Mouse (Mus musculus) liver, adult 2 months (tissue): ENCODE measurements around the gene Mpdu1. TPM values are rescaled to one million over a fixed set of nuclear protein-coding genes. Genes with fewer than 3 reads are reported as not detected.

ENCODE experiments used
- DNase-seq: peaks from one replicate; pipeline ENCODE4 v3.0.0-alpha.2; 2011; ENCODE audit warnings: low read depth, low spot score; ENCODE audit errors: extremely low read depth
- H3K27ac ChIP-seq: fragments of 200-500 bp; replicated peaks from 2 replicates; pipeline ENCODE4 v1.5.1; 2012; ENCODE audit warnings: low read depth, mild to moderate bottlenecking, control low read depth, inconsistent platforms, low read length; ENCODE audit not compliant: insufficient read depth
- H3K27me3 ChIP-seq: fragments of 200-500 bp; 2 replicates; pipeline ENCODE4 v1.6.1; 2012; ENCODE audit warnings: mild to moderate bottlenecking, moderate library complexity, low read length, inconsistent platforms; ENCODE audit not compliant: control insufficient read depth, insufficient read depth
- H3K36me3 ChIP-seq: fragments of 200-500 bp; 2 replicates; pipeline ENCODE4 v1.6.1; 2012; ENCODE audit warnings: low read length, inconsistent platforms; ENCODE audit not compliant: control insufficient read depth, insufficient read depth
- H3K4me1 ChIP-seq: fragments of 200-500 bp; 2 replicates; pipeline ENCODE4 v1.6.1; 2011; ENCODE audit warnings: low read length; ENCODE audit not compliant: control insufficient read depth, insufficient read depth
- H3K4me3 ChIP-seq: fragments of 200-500 bp; 2 replicates; pipeline ENCODE4 v1.5.1; 2011; ENCODE audit warnings: low read depth, mild to moderate bottlenecking, control low read depth, low read length, moderate library complexity; ENCODE audit not compliant: insufficient read depth
- H3K79me2 ChIP-seq: fragments of 200-500 bp; 2 replicates; pipeline ENCODE4 v1.6.1; 2012; ENCODE audit warnings: inconsistent platforms, mild to moderate bottlenecking, low read length, moderate library complexity; ENCODE audit not compliant: control insufficient read depth, insufficient read depth
- H3K9ac ChIP-seq: fragments of 200-500 bp; 2 replicates; pipeline ENCODE4 v1.6.1; 2012; ENCODE audit warnings: low read depth, mild to moderate bottlenecking, control low read depth, inconsistent platforms, low read length
- CTCF ChIP-seq: fragments of 200-500 bp; IDR thresholded peaks from 2 replicates; pipeline ENCODE4 v1.5.1; 2011; ENCODE audit warnings: low read depth, low read length, control low read depth
- POLR2A ChIP-seq: fragments of 200-500 bp; IDR thresholded peaks from 2 replicates; pipeline ENCODE4 v1.6.1; 2011; ENCODE audit warnings: low read length, control low read depth; ENCODE audit not compliant: insufficient read depth; ENCODE audit errors: extremely low read depth
- WGBS: fragments of 180-500 bp; shearing (Covaris S2); methylation state at CpG from one replicate; pipeline ENCODE4 v1.1.7; 2018; 5-methylcytosine and 5-hydroxymethylcytosine counted together
- polyA plus RNA-seq: library from polyadenylated mRNA; depleted of rRNA; stranded (reverse); fragments of >200 nt; gene quantifications from 2 replicates; pipeline ENCODE4 v1.2.3, GENCODE M21; 2012
- total RNA-seq: library from RNA; depleted of rRNA; stranded (reverse); fragments of >200 nt; gene quantifications from 2 replicates; pipeline ENCODE4 v1.2.3, GENCODE M21; 2014

Mpdu1 gene
- total and polyA plus RNA-seq, 2 experiments, result 49.9 to 115 TPM

DNA sequence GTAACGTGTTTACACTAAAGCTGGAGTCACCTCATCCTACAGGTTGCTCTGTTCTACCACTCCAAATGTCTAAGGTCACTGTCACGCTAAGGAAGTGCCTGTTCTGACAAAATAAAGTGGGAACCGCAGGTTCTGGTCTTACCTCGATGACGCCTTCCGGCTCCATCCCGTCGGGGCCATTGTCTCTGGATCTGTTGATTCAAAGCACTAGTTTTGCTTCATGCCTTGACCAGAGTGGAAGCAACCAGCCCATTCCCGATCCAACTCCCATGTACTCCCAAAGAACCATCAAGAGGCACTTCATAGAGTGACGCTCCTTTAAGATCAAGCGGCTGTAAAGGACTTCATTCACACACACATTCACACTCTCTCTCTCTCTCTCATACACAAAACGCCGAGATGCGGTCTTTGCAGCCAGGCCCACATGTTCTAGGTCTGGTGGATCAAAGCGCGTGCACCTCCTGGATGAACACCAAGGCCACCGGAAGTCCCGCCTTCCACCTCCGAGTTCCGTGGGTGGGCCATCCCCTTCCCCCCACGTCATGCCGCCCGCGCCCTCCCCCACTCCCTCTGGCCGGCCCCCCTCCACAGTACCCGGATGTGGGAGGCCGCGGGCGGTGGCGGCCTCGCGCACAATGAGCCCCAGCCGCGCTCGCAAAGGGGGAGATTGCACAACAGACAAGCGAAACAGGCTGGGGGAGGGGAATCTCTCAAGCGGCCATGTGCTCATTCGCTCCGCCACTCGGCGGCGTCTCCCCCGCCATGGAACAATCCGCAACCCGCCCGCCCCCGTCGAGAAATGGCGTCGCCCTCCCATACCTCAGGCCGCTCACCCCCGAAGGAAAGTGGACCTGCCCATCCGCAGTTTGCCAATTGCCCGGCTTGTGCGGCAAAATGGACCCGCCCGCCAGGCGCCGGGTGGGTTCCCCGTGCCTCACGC lies 8.6 kb upstream of the Mpdu1 start:
- Histone ChIP-seq H3K27me3 (no peaks in the 10 kb centered on the region), H3K79me2 (peaks cover 10% of the 10 kb centered on the region; the same call in 1 of the 2 replicates), H3K9ac (peak overlapping the region; percentile 99), H3K4me1 (peaks cover 9% of the 10 kb centered on the region), H3K36me3 (peaks cover 49% of the 10 kb centered on the region), H3K4me3 (peak overlapping the region; percentile 98), H3K27ac (peak overlapping the region; percentile 95)
- under 1% methylated on average over 59 of the region's 61 CpGs for WGBS
- DNase-seq, result peak; percentile 81
- TF ChIP-seq POLR2A, result peak; percentile 70
- no peak for TF ChIP-seq CTCF

DNA sequence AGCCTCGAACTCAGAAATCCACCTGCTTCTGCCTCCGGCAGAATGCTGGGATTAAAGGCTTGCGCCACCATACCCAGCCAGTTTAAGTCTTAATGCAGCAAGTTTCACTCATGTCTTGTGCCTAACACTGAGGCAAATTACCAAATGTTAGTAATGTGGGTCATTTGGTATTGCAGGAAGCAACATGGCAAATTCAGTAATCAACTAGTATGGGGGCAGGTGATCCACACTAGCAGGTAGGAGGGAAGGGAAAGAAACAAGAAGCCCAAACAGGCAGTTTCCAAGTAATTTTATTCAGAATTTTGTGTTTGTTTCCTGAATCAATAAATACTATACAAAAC lies 4.2 kb upstream of the Mpdu1 start:
- Histone ChIP-seq H3K4me1 (peaks cover 11% of the 10 kb centered on the region), H3K27ac (no peak overlapping the region), H3K4me3 (no peak overlapping the region), H3K27me3 (no peaks in the 10 kb centered on the region), H3K79me2 (peaks cover 6% of the 10 kb centered on the region; the same call in 1 of the 2 replicates), H3K36me3 (peaks cover 35% of the 10 kb centered on the region), H3K9ac (no peak overlapping the region)
- TF ChIP-seq POLR2A (no peak), CTCF (no peak)
- DNase-seq, result no peak
- 89% methylated on average over 3 of the region's 3 CpGs for WGBS

DNA sequence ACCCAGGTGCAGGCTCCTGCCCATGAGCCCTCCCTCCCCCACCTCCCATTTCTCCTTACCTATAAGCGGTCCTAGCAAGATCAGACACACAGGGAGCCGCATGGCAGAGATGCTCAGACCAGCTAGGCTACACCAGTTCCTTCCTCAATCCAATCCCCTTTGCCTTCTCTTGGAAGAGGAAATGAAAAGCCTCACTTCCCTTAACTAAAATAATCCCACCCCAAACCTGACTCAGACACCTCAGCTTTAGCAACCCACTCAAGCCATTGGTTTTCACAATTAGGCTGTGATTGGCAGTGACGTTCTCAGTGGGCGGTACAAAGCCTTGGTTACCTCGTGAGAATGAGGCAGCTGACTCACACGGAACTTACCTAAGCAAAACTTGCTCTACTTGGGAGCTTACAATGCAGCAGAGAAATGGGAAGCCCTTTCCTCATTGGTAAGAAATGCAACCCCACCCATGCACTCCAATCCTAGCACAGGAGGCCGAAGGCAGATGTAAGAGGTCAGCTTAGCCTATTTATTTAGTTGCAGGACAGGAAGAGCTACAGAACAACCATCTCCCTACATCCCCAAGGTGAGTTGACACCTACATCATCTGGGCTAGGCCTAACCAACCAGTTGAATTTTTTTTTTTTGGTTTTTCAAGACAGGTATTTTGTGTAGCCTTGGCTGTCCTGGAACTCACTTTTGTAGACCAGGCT lies 3.7 kb upstream of the Mpdu1 start, which contains the start of gene Cd68:
TSS of gene Cd68 (minus strand) at position 193 of the 704 bp plus-strand sequence.
- Histone ChIP-seq H3K27ac (peak within 1 kb of the TSS; percentile 10; the same call in 1 of the 2 replicates), H3K9ac (peak within 1 kb of the TSS; percentile 16), H3K36me3 (peaks cover 35% of the 10 kb centered on the region), H3K4me3 (peak within 1 kb of the TSS; percentile 23), H3K79me2 (peaks cover 4% of the 10 kb centered on the region; the same call in 1 of the 2 replicates), H3K27me3 (no peaks in the 10 kb centered on the region), H3K4me1 (peaks cover 16% of the 10 kb centered on the region)
- DNase-seq, result peak; percentile 64
- 49% methylated on average over 7 of the region's 7 CpGs for WGBS
- TF ChIP-seq CTCF (no peak), POLR2A (no peak)

DNA sequence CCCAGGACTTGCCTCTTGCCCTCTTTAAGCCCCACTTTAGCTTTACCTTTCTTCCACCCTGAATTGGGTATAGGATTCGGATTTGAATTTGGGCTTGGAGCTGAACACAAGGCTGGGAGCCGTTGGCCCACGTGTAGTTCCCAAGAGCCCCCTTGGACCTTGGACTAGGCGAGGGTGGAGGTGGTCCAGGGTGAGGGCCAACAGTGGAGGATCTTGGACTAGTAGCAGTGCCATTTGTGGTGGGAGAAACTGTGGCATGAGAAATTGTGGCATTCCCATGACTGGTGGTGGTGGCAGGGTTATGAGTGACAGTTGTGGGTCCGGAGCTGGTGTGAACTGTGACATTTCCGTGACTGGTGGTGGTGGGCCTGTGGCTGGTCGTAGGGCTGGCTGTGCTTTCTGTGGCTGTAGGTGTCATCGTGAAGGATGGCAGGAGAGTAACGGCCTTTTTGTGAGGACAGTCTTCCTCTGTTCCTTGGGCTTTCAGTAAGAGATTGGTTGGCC lies 3.1 kb upstream of the Mpdu1 start:
- no peak for DNase-seq
- Histone ChIP-seq H3K36me3 (peaks cover 32% of the 10 kb centered on the region), H3K27ac (0 out of 2 replicates have a peak overlapping the region, but pooled peaks have one; percentile 10), H3K79me2 (no peaks in the 10 kb centered on the region; the same call in 1 of the 2 replicates), H3K4me3 (peak overlapping the region; percentile 23), H3K9ac (peak overlapping the region; percentile 16), H3K4me1 (peaks cover 12% of the 10 kb centered on the region), H3K27me3 (no peaks in the 10 kb centered on the region)
- TF ChIP-seq POLR2A (no peak), CTCF (no peak)
- 66% methylated on average over 9 of the region's 9 CpGs for WGBS

DNA sequence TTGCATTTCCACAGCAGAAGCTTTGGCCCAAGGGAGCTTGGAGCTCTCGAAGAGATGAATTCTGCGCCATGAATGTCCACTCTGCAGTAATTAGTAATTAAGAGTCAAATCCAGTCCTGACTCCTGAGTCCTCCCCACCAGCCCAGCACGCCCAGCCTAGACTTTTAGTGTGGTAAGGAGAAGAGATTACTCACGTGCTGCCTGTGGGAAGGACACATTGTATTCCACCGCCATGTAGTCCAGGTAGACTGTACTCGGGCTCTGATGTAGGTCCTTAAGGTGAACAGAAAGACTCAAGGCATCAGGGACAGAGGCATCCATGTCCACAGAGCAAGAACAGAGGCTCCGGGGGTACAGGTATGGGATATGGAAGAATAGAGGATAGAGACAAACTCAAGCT lies 2.4 kb upstream of the Mpdu1 start:
- TF ChIP-seq POLR2A (no peak), CTCF (no peak)
- Histone ChIP-seq H3K79me2 (no peaks in the 10 kb centered on the region; the same call in 1 of the 2 replicates), H3K27me3 (no peaks in the 10 kb centered on the region), H3K36me3 (peaks cover 26% of the 10 kb centered on the region), H3K27ac (no peak overlapping the region), H3K4me3 (no peak overlapping the region), H3K9ac (no peak overlapping the region), H3K4me1 (peaks cover 9% of the 10 kb centered on the region)
- DNase-seq, result no peak
- 87% methylated on average over 7 of the region's 7 CpGs for WGBS
